Mouse (Mus musculus) bone marrow macrophage, adult 2 months (primary cell): Measurements from ENCODE around the gene Nfe2.

ENCODE experiments used
- CTCF ChIP-seq: IDR thresholded peaks from 2 replicates; pipeline ENCODE4 v1.5.1; 2012; ENCODE audit warnings: low read depth, mild to moderate bottlenecking, low read length, moderate library complexity
- POLR2A ChIP-seq: IDR thresholded peaks from 2 replicates; pipeline ENCODE4 v1.6.1; 2012; ENCODE audit warnings: mild to moderate bottlenecking, low read depth, low read length, borderline replicate concordance

GRCm38 (mm10) chr15:103292673-103293345 lies 34.6 kb upstream of the Nfe2 start:
- TF ChIP-seq CTCF (no peak), POLR2A (no peak)
